Mouse (Mus musculus) heart, postnatal 25 days (tissue): ENCODE measurements around the gene Mrps26. TPM values are rescaled to one million over a fixed set of nuclear protein-coding genes. Genes with fewer than 3 reads are reported as not detected.
"Not testable (repeated sequence)": the region's sequence is repeated elsewhere in the genome, so short reads cannot be mapped to it uniquely, and the experiment has no call there.

Experiments used
- DNase-seq: peaks from one replicate; pipeline ENCODE4 v3.0.0; 2022; ENCODE audit warnings: low spot score
- intact Hi-C: fragments of 180-260 bp; cut with DNase I; formaldehyde crosslinking; loops from one replicate; pipeline ENCODE4 v1.15.1; 2025
- total RNA-seq, 2 experiments: library from RNA; stranded (reverse); gene quantifications; 2 replicates each; pipeline ENCODE4 v1.2.3; 2021

The Mrps26 gene
- 10 to 100 TPM; 73.0 to 73.7 TPM for total RNA-seq

DNA sequence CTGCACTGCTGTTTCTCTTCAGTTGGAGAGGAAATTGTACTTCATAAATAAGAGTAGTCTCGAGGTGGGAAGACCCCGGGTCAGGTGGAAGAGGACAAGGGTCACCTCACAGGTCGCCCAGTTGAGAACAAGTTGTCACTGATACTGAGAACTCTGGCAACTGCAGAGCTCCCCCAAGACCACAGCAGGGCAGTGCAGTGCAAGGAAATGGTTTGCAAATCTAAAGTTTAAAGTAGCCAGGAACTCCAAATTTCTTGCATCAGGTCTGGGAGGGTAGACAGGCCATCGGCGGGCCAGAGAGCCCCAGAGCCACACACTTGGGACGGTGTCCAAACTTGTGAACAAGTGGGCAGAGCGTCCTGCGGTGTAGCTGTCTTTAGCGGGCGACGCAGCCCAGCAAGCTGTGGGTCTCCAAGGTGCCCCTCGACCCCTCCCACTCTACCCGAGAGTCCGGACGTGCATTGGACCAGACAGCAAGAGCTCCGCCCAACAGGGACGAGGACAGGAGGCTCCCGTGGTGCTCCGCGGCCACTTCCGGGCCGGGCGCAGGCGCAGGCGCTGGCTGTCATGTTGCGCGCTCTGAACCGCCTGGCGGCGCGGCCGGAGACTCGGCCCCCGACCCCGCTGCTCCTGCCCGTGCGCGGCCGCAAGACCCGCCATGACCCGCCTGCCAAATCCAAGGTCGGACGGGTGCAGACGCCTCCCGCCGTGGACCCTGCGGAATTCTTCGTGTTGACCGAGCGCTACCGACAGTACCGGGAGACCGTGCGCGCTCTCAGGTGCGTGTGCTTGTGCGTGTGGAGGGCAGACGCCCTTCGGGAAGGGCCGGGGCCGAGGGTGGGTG lies at the start of gene Mrps26:
Gene Mrps26, plus strand, starts transcription at position 531 of the 844 bp plus-strand sequence.
- intact Hi-C loops = loop anchor here (5.0 kb wide), 1 partner anchor 34 kb away; no protein-coding TSS in a partner anchor

DNA sequence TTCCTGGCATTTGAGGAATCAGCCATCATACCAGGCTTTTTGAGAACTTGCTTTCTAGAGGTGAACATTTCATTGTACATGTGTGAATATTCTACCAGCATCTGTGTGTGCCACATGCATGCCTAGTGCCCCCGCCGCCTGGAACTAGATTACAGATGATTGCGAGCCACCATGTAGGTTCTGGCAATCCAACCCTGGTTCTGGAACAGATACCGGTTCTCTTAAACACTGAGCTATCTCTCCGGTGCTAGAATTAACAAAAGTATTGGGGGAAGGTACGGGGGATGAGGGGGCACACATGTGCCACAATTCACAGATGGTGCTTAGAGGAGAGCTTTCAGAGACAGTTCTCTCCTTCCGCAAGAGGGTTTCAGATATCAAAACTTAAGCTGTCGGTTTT lies 49.6 kb upstream of the Mrps26 start:
- intact Hi-C loops = no loop called here
- DNase-seq = no peak

More for the DNA sequence above, at the start of gene Mrps26:
- peak; percentile 89 for DNase-seq

DNA sequence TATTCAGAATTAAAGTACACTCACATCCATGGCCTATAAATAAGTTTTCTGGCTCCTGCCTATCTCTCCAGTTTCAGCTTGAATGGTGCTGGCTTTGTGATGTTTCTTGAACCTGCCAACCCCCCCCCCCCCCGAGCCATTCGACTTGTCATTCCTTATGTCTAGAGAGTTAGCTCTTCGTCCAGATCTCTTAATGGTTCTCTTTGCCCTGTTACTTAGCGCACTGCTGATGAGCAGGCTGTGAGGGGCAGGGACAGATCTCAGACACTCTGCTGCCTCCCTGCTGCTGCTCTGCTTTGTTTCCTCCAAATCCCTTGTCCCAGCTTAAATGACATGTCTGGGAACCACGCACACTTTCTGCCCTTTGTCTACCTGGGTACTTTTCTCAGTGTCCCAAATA lies 47.8 kb upstream of the Mrps26 start:
- intact Hi-C loops = no loop called here
- DNase-seq = no peak

DNA sequence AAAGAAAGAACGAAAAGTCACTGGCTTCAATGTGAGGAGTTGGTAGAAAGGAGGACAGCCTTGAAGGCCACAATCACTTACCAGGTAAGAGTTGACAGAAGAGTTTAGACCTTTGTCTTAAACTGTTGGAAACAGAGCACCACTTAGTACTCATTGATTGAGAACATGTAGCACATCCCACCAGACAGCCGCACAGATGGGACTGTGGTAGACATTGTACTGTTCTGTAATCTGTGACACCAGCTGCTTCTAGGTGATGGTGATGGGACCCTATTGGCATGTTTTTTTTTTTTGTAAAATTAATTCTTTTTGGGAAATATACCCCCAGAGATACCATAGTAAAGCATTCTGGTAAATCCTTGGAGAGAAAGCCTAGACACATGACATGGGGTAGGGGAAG lies 41.6 kb upstream of the Mrps26 start:
- intact Hi-C loops = loop anchor here (5.0 kb wide), 1 partner anchor 75 kb away; no protein-coding TSS in a partner anchor
- no peak for DNase-seq

DNA sequence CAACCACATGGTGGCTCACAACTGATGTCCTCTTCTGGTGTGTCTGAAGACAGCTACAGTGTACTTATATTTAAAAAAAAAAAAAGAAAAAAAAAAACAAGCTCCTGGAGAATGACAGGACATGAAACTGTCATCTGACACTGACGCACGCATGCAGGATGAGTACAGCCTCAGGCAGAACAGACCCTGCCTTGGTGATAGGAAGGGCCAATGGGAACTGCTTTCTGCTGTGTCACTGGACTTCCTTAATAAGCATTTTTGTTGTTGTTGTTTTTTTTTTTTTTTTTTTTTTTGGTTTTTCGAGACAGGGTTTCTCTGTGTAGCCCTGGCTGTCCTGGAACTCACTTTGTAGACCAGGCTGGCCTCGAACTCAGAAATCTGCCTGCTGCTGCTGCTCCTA lies 38.1 kb upstream of the Mrps26 start:
- intact Hi-C loops = not testable (repeated sequence)

DNA sequence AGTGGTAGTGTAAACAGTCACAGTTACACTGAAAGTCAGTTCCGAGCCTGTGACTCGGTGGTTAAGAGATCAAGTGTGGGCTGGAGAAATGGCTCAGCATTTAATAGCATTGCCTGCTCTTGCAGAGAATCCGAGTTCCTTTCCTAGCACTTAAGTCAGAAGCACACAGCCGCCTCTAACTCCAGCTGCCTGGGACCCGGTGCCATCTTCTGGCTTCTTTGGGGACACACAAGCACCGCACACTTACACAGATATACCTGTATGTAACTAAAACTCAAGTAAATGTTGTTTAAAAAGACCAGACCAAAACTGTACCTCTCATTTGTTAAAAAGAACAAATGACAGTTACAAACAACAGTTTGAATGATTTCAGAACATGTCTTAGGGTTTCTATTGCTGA lies 35.1 kb upstream of the Mrps26 start:
- no peak for DNase-seq
- intact Hi-C loops = no loop called here

More for the DNA sequence above, 38.1 kb upstream of the Mrps26 start:
- not testable (repeated sequence) for DNase-seq

DNA sequence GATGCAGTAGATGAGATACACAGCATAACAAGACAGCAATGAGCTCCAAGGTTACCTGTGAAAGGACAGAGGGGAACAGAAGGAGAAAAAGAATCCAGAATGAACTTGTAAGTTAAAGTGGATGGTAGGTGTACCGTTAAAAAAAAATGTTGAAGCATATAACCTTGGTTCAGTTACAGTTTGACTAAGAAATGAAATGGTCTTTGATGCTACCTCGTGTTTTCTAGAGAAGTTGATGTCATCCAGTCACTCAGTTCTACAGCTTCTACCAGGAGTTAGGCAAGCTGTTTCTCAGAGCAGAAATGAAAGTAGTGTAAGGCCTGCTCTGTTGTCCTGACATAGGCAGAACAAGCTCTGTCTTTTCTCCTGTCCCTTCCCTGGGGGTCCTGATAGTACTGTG lies 34.3 kb upstream of the Mrps26 start:
- intact Hi-C loops = no loop called here
- DNase-seq = no peak

DNA sequence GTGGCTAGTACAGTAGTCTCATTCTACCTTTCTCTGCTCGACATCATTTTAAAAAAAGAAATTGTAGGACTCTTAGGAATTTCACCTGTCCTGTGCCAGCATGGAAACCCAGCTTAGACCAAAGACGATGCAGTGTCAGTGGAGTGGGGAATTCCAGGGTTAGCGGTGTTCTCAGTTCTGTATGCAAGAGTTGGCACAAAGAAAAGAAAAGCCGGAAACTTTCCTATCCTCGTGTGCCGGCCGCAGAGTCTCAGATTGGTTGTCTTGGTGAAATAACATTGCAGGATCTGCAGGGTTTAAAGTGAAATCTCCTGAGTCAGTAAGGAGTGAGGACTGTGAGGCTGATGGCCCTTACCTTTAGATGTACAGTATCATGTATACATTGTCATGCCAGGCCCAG lies 33.6 kb upstream of the Mrps26 start:
- DNase-seq = no peak
- intact Hi-C loops = no loop called here

DNA sequence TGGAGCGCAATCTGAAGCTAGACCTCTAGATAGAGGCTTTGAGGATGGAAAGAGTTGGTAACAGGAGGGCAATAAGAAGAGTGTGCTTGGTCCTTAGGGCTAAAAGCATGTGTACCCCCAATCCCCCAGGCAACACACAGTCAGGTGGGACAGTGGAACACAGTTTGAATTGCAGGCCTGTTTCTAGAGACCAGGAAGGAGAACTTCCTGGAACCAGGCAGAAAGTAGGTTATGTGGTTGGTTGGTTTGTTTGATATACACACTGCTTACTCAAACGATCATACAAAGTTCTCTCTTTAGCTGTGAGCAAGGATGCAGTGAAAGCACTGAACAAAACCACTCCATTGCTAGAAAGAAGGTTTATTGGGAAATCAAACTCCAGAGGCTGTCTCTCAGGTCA lies 31.3 kb upstream of the Mrps26 start:
- no peak for DNase-seq
- intact Hi-C loops = no loop called here

DNA sequence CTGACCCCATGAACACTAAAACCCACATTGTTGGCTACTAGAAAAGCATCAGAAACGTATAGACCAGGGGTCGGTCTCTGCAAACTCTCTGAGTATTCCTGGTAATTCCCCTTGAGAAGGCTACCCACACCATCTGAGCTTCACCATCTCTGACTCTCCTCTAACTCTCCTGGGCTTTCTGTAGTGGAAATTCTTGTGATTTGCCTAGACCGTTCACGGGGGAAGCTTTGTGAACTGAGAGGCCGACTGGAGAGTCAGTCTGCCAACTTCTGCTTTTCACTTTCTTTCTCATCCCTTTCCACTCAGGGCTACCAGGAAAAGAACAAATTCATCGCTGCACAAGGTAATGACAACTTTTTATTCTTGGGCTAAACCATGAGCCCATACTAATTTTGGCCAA lies 28.5 kb upstream of the Mrps26 start:
- DNase-seq = no peak
- intact Hi-C loops = no loop called here

DNA sequence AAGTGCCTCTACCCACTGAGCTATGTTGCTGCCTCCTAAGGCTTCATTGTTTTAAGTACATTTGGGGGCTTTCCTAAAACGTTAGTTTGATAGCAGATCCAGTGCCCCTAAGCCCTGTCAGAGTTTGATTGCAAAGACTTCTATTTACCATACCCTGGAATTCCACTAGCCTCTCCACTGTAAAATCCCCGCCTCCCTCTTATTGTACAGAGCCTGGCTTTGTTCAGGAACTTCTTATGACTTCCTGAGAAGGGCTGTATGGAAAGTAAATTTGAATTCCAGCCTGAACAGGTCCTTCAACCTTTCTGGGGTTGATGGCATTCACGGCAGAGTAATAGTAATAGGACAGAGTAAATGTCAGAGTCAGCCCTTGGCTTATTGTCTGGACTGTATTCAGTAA lies 26.7 kb upstream of the Mrps26 start:
- DNase-seq = no peak
- intact Hi-C loops = no loop called here

DNA sequence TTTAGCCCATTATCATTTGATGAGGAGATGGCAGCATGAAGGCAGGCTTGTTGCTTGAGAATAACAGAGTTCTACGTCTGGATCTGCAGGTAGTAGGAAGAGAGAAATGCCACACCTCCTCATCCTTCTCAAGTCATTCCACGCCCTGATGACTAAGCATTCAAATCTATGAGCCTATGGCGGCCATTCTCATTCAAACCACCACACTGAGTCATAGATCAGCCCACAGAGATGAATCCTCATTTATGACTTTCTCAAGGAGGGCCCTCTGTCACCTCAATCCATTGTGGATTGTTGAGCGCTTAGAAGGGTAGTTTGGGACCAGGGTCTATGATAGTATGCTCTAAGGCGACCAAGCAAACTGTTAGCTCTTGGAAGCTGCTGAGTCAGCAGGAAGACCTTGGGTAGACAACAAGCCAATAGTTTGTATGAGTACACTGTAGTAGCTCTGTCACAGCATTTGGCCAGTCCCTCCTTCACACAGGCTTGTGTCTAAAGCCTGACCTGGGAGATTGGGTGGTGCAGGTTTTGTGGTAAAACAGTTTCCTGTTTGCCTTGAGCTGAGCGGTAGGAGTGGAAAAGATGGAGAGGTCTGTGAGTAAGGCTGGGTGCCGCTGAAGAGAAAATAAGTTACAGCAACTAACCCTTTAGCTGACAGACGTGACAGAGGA lies 24.5 kb upstream of the Mrps26 start:
- intact Hi-C loops = no loop called here
- no peak for DNase-seq

DNA sequence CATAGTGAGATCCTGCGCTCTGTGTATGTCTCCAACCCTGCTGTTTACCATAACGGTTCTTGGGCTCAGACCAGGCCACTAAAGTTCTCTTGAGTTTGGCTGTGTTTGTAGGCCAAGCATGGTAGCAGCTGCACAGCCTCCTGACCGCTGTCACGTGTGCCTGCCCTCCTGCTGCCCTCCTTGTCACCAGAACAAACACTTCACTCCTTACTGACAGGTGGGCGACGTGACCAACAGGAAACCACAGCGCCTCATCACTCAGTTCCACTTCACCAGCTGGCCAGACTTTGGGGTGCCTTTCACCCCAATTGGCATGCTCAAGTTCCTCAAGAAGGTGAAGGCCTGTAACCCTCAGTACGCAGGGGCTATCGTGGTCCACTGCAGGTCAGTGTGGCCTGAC lies 23.3 kb upstream of the Mrps26 start:
- no peak for DNase-seq
- intact Hi-C loops = no loop called here

DNA sequence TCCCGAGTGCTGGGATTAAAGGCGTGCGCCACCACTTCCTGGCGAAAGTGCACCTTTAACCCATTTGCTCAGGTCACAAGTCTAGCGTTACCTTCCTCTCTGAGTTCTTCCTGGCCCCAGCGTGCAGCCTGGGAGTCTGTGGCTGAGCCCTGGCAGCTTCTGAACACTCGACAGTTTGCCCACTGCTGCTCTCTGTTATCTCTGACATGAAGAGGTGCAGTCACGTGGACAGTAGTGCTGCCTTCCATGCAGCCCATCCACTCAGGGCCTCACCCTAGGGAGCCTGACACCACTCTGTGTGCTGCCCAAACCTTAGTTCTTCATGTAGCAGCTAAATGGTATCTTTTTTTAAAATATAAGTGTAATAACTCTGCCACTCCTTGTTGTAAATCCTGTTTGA lies 16.6 kb upstream of the Mrps26 start:
- no peak for DNase-seq
- intact Hi-C loops = no loop called here

DNA sequence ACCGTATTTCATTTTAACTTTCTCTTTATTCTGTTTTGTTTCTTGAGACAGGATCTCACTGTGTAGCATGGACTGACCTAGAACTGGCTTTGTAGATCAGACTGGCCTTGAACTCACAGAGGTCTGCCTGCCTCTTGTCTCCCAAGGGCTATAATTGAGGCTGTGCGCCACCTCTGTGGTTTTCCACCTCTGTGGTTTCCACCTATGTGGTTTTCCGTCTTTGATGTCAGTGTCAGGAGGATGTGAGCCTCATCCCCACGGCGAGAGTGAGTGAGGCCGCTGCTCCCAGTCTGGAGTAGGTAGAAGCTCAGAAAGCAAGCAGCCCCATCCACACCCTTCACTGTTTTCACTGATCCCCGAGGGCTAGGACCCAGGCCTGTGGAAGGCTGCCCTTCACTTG lies 8.7 kb upstream of the Mrps26 start:
- no peak for DNase-seq
- intact Hi-C loops = no loop called here

DNA sequence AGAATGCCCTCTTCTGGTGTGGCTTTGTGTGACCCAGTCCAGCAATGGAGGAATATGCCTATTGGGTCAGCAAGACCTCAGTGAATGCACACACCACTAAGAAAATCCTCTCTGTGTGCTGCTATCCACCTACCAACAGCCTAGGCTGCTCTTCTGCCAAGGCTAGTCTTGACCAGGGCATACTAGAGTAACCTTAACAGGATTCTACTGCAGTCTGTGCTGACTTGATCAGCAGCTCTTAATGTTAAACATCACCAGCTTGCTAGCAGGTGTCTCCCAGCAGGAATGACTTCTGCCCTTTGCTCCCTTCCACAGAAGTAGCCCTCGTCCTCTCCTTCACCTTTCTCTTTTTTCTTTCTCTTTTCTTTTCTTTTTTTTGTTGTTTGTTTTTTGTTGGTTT lies 7.2 kb upstream of the Mrps26 start:
- DNase-seq = no peak
- intact Hi-C loops = no loop called here

DNA sequence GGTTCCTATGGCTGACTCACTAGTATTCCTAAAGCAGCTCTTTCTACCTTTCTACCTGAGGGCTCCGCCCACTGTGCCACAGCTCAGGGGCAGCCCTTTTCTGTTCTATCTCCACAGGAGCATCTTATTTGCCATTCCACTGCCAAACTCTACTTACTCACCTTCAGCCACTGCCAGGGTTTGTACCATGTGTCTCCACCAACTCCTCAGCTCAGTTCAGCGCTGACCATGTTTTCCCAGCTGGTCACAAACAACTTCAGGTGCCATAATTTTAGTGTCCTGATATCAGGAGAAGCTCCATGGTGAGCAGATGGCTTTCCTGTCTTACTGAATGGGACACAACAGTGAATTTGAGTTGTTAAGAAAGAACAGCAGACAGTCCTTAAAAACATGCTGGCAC lies 6.1 kb upstream of the Mrps26 start:
- no peak for DNase-seq

DNA sequence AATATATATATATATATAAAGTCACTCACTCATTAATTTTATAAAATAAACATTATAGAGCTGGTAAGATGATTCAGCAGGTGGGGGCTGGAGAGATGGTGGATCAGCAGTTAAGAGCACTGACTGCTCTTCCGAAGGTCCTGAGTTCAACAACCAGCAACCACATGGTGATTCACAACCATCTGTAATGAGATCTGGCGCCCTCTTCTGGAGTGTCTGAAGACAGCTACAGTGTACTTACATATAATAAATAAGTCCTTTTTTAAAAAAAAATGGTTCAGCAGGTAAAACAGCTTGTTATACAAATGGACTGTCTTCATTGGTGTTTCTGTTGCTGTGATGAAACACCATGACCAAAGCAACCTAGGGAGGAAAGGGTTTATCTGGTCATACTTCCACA lies 5.5 kb upstream of the Mrps26 start:
- no peak for DNase-seq
- intact Hi-C loops = no loop called here

More for the DNA sequence above, 6.1 kb upstream of the Mrps26 start:
- intact Hi-C loops = no loop called here

DNA sequence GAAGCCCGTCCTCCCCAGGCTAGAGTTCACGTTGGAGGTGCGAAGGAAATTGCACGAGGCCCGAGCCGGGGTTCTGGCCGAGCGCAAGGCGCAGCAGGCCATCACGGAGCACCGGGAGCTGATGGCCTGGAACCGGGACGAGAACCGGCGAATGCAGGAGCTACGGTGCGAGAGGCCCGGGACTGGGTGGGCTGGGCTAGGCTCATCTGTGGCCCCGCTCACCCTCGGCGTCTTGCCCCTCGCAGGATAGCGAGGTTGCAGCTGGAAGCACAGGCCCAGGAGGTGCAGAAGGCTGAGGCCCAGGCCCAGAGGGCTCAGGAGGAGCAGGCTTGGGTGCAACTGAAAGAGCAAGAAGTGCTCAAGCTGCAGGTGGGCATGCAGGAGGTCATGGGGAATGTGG lies 521 bp downstream of the Mrps26 start:
- intact Hi-C loops = loop anchor here (5.0 kb wide), 1 partner anchor 33 kb away; no protein-coding TSS in a partner anchor

DNA sequence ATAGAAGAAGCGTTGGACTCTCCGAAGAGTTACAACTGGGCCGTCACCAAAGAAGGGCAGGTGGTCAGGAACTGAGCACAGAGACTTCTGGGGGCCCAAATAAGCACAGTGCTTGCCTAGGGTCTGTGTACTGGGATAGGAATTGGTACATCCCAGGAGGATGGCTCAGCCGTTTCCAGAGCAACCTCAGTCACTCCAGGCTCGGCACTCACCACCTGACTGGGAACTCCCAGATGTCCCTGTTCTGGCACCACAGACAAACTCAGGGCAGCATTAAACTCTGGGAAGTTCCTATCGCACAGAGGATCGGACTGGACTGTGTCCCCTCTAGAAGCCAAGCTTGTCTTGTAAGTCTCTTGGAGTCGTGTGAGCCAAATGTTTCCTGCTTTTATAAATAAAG lies 1.4 kb downstream of the Mrps26 start:
- intact Hi-C loops = loop anchor here (5.0 kb wide), 1 partner anchor 32 kb away; no protein-coding TSS in a partner anchor
- no peak for DNase-seq

More for the DNA sequence above, 521 bp downstream of the Mrps26 start:
- no peak for DNase-seq

DNA sequence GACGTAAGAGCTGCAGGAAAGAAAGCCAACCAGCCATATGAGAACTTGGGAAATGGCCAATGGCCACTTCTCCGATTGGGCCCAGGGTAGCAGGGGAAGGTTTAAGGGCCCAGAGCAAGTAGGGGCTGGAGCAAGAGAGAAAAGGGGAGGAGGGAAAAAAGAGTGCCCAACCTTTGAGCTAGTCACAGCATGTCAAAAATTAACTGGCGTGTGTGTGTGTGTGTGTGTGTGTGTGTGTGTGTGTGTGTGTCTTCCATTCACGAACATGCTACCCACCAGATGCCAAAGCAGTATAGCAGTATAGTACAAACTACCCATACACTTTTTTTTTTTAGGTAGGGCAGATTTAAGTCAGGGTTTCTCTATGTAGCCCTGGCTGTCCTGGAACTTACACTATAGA lies 5.4 kb downstream of the Mrps26 start:
- DNase-seq = no peak
- intact Hi-C loops = no loop called here
